Mouse (Mus musculus) spleen, postnatal 10 days (tissue): ENCODE measurements at regions not wholly inside any gene's neighbourhood (a gene's known extent, or its start where the extent isn't known, plus 50 kb on each side); places are given as distances from the start of the nearest gene placed in this dataset.

Experiments
- DNase-seq, 2 experiments: peaks; one replicate each; pipeline ENCODE4 v3.0.0; 2021 to 2022; ENCODE audit warnings: low spot score in 2 of 2

- DNase-seq = no peak
These were observed 280.7 kb downstream of the Gm49356 start for GRCm38 (mm10) chr15:59169831-59170230.

GRCm38 (mm10) chr15:59171120-59171519 is 282.0 kb downstream of the Gm49356 start:
- DNase-seq = no peak

GRCm38 (mm10) chr15:59173452-59174245 is 284.6 kb downstream of the Gm49356 start:
- no peak for DNase-seq

- DNase-seq = no peak
These were observed 285.2 kb downstream of the Gm49356 start for GRCm38 (mm10) chr15:59174246-59174751.

GRCm38 (mm10) chr15:59174893-59175531 is 285.9 kb downstream of the Gm49356 start:
- no peak for DNase-seq

GRCm38 (mm10) chr15:59180076-59180475 is 291.0 kb downstream of the Gm49356 start:
- DNase-seq = no peak

- no peak for DNase-seq
These were observed 295.4 kb downstream of the Gm49356 start for GRCm38 (mm10) chr15:59184461-59184860.

- no peak for DNase-seq
These were observed 298.5 kb downstream of the Gm49356 start for GRCm38 (mm10) chr15:59187566-59187965.

- no peak for DNase-seq
These were observed 299.3 kb downstream of the Gm49356 start for GRCm38 (mm10) chr15:59188371-59188770.

- no peak for DNase-seq
These were observed 301.4 kb downstream of the Gm49356 start for GRCm38 (mm10) chr15:59190511-59190910.

GRCm38 (mm10) chr15:59194421-59194820 is 305.3 kb downstream of the Gm49356 start:
- DNase-seq = no peak

GRCm38 (mm10) chr15:59196351-59196750 is 307.3 kb downstream of the Gm49356 start:
- no peak for DNase-seq

GRCm38 (mm10) chr15:59197455-59198391 is 308.6 kb downstream of the Gm49356 start:
- no peak for DNase-seq

GRCm38 (mm10) chr15:59201386-59201785 is 312.3 kb downstream of the Gm49356 start:
- DNase-seq = no peak

GRCm38 (mm10) chr15:59201894-59202670 is 313.0 kb downstream of the Gm49356 start:
- DNase-seq = no peak

GRCm38 (mm10) chr15:59203097-59203849 is 314.2 kb downstream of the Gm49356 start:
- DNase-seq = no peak

- DNase-seq = peak in 1 of 2 experiments; percentile 50
These were observed 314.9 kb downstream of the Gm49356 start for GRCm38 (mm10) chr15:59203850-59204625.

- DNase-seq = no peak
These were observed 316.0 kb downstream of the Gm49356 start for GRCm38 (mm10) chr15:59205091-59205490.

GRCm38 (mm10) chr15:59205544-59205943 is 316.4 kb downstream of the Gm49356 start:
- DNase-seq = no peak

- no peak for DNase-seq
These were observed 317.5 kb downstream of the Gm49356 start for GRCm38 (mm10) chr15:59206636-59207035.
